Mouse (Mus musculus): ENCODE measurements around the gene Gm9972. TPM values are rescaled to one million over a fixed set of nuclear protein-coding genes. Genes with fewer than 3 reads are reported as not detected.

Gene Gm9972
- not detected in 2 replicates for polyA plus RNA-seq (2014; fragmentation: Nextera tagmentation; extraction: Ambion mirVana)

- no peaks in the 10 kb centered on the region for H3K9me3 ChIP-seq (ENCODE audit: control insufficient read depth, low read length)
- no peak for ATAC-seq (ENCODE audit: low read depth)
- no peak within 1 kb of the TSS for H3K9ac ChIP-seq (replicated peaks; ENCODE audit: low read depth, low read length)
- H3K4me3 ChIP-seq (ENCODE audit: low read depth, low read length), result no peak within 1 kb of the TSS
- H3K4me2 ChIP-seq (ENCODE audit: low read depth, low read length), result no peak within 1 kb of the TSS
- no peaks in the 10 kb centered on the region for H3K4me1 ChIP-seq (ENCODE audit: control insufficient read depth, insufficient read depth, low read length)
- H3K36me3 ChIP-seq (ENCODE audit: control insufficient read depth, insufficient read depth, low read length), result no peaks in the 10 kb centered on the region
- no peak within 1 kb of the TSS for H3K27ac ChIP-seq (ENCODE audit: low read depth, low read length)
- no peaks in the 10 kb centered on the region for H3K27me3 ChIP-seq (ENCODE audit: control insufficient read depth, insufficient read depth, low read length)
These were observed at the start of gene Gm9972 for GRCm38 (mm10) chr11:43035446-43035845. Gene Gm9972, plus strand, starts transcription at chr11:43035746.

DNA sequence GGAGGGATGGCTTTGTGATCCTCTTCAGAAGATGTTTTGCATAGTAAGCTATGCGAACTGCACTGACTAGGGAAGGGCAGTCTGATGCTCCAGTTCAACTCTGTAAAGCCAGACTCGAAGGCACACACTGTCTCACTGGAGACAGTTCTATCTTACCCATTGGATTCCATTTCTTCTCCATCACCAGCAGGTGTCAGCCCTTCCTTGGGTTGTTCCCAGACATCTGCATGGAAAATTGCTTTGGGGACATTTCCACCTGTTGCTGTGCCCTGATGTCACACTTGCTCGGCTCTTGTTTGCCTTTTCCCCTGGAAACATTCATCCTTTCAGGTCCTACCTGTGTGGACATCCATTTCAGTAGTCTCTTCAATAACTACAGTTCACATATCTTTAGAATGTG, 36.4 kb upstream of the Gm9972 start:
- Histone ChIP-seq H3K9ac (replicated peaks; ENCODE audit: low read depth, low read length) (no peak overlapping the region), H3K27ac (ENCODE audit: low read depth, low read length) (no peak overlapping the region), H3K4me3 (ENCODE audit: low read depth, low read length) (no peak overlapping the region), H3K36me3 (ENCODE audit: control insufficient read depth, insufficient read depth, low read length) (no peaks in the 10 kb centered on the region), H3K4me1 (ENCODE audit: control insufficient read depth, insufficient read depth, low read length) (no peaks in the 10 kb centered on the region), H3K9me3 (ENCODE audit: control insufficient read depth, low read length) (no peaks in the 10 kb centered on the region), H3K27me3 (ENCODE audit: control insufficient read depth, insufficient read depth, low read length) (no peaks in the 10 kb centered on the region), H3K4me2 (ENCODE audit: low read depth, low read length) (no peak overlapping the region)
- ATAC-seq (ENCODE audit: low read depth), result no peak
- WGBS, result 62% methylated on average over 3 of the region's 3 CpGs

GRCm38 (mm10) chr11:43011941-43012340, 23.6 kb upstream of the Gm9972 start:
- H3K36me3 ChIP-seq (ENCODE audit: control insufficient read depth, insufficient read depth, low read length), result no peaks in the 10 kb centered on the region
- ATAC-seq (ENCODE audit: low read depth), result no peak; the same call in 1 of the 2 replicates
- H3K4me3 ChIP-seq (ENCODE audit: low read depth, low read length), result no peak overlapping the region
- no peak overlapping the region for H3K4me2 ChIP-seq (ENCODE audit: low read depth, low read length)
- H3K9me3 ChIP-seq (ENCODE audit: control insufficient read depth, low read length), result no peaks in the 10 kb centered on the region
- no peak overlapping the region for H3K27ac ChIP-seq (ENCODE audit: low read depth, low read length)
- H3K27me3 ChIP-seq (ENCODE audit: control insufficient read depth, insufficient read depth, low read length), result no peaks in the 10 kb centered on the region
- H3K9ac ChIP-seq (replicated peaks; ENCODE audit: low read depth, low read length), result no peak overlapping the region
- no peaks in the 10 kb centered on the region for H3K4me1 ChIP-seq (ENCODE audit: control insufficient read depth, insufficient read depth, low read length)
- WGBS, result 83% methylated on average over 2 of the region's 2 CpGs

- H3K9ac ChIP-seq (replicated peaks; ENCODE audit: low read depth, low read length), result no peak overlapping the region
- H3K27me3 ChIP-seq (ENCODE audit: control insufficient read depth, insufficient read depth, low read length), result no peaks in the 10 kb centered on the region
- H3K9me3 ChIP-seq (ENCODE audit: control insufficient read depth, low read length), result no peaks in the 10 kb centered on the region
- H3K4me1 ChIP-seq (ENCODE audit: control insufficient read depth, insufficient read depth, low read length), result no peaks in the 10 kb centered on the region
- no peak overlapping the region for H3K4me2 ChIP-seq (ENCODE audit: low read depth, low read length)
- H3K4me3 ChIP-seq (ENCODE audit: low read depth, low read length), result no peak overlapping the region
- ATAC-seq (ENCODE audit: low read depth), result no peak
- no peaks in the 10 kb centered on the region for H3K36me3 ChIP-seq (ENCODE audit: control insufficient read depth, insufficient read depth, low read length)
- 66% methylated on average over 4 of the region's 4 CpGs for WGBS
- H3K27ac ChIP-seq (ENCODE audit: low read depth, low read length), result no peak overlapping the region; the same call in 1 of the 2 replicates
These were observed 22.6 kb upstream of the Gm9972 start for GRCm38 (mm10) chr11:43012980-43013379.

GRCm38 (mm10) chr11:43023109-43023688, 12.3 kb upstream of the Gm9972 start:
- Histone ChIP-seq H3K4me2 (ENCODE audit: low read depth, low read length) (no peak overlapping the region), H3K36me3 (ENCODE audit: control insufficient read depth, insufficient read depth, low read length) (no peaks in the 10 kb centered on the region), H3K27ac (ENCODE audit: low read depth, low read length) (no peak overlapping the region), H3K9ac (replicated peaks; ENCODE audit: low read depth, low read length) (no peak overlapping the region), H3K4me3 (ENCODE audit: low read depth, low read length) (no peak overlapping the region), H3K27me3 (ENCODE audit: control insufficient read depth, insufficient read depth, low read length) (no peaks in the 10 kb centered on the region), H3K9me3 (ENCODE audit: control insufficient read depth, low read length) (no peaks in the 10 kb centered on the region), H3K4me1 (ENCODE audit: control insufficient read depth, insufficient read depth, low read length) (no peaks in the 10 kb centered on the region)
- no peak for ATAC-seq (ENCODE audit: low read depth)

DNA sequence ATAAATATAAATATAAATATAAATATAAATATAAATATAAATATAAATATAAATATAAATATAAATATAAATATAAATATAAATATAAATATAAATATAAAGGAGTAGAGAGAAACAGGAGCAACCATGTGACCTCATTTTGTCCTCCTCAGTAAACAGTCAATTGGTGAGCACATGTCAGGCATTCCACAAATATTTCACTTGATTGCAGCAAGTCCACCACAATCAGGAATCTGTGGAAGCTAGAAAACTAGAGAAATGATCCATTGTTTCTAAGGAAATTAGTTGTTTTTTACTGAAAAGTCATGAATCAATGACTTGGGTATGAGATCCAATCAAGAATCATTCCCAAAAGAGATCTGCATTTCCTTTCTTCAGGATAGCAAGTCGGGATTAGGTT, 5.7 kb upstream of the Gm9972 start:
- H3K27me3 ChIP-seq (ENCODE audit: control insufficient read depth, insufficient read depth, low read length), result no peaks in the 10 kb centered on the region
- WGBS, result 88% methylated on average over 1 of the region's 1 CpGs
- no peak for ATAC-seq (ENCODE audit: low read depth)
- no peaks in the 10 kb centered on the region for H3K36me3 ChIP-seq (ENCODE audit: control insufficient read depth, insufficient read depth, low read length)
- no peak overlapping the region for H3K4me2 ChIP-seq (ENCODE audit: low read depth, low read length)
- no peaks in the 10 kb centered on the region for H3K4me1 ChIP-seq (ENCODE audit: control insufficient read depth, insufficient read depth, low read length)
- no peaks in the 10 kb centered on the region for H3K9me3 ChIP-seq (ENCODE audit: control insufficient read depth, low read length)
- no peak overlapping the region for H3K27ac ChIP-seq (ENCODE audit: low read depth, low read length)
- H3K9ac ChIP-seq (replicated peaks; ENCODE audit: low read depth, low read length), result no peak overlapping the region
- H3K4me3 ChIP-seq (ENCODE audit: low read depth, low read length), result no peak overlapping the region

DNA sequence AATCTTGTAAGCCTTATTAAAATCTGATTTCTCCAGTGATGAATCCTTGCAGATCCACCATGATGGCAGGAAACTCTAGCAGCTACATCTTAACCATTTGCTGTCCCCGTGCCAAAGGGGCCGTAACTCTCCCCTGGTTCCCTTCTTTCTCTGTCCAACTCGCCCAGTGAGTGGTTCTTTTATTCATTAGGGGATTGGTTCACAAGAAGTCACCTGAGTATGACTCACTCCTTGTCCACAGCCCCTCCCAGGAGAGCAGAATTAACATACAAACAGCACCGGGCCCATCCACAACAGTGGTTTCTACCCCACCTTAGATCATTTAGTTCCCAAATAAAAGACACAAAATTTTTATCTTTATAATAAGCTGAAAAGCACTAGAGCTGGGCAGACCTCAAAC, 3.4 kb upstream of the Gm9972 start:
- no peaks in the 10 kb centered on the region for H3K4me1 ChIP-seq (ENCODE audit: control insufficient read depth, insufficient read depth, low read length)
- 72% methylated on average over 4 of the region's 4 CpGs for WGBS
- no peaks in the 10 kb centered on the region for H3K27me3 ChIP-seq (ENCODE audit: control insufficient read depth, insufficient read depth, low read length)
- no peak for ATAC-seq (ENCODE audit: low read depth)
- no peak overlapping the region for H3K4me2 ChIP-seq (ENCODE audit: low read depth, low read length)
- H3K27ac ChIP-seq (ENCODE audit: low read depth, low read length), result no peak overlapping the region
- no peaks in the 10 kb centered on the region for H3K36me3 ChIP-seq (ENCODE audit: control insufficient read depth, insufficient read depth, low read length)
- H3K4me3 ChIP-seq (ENCODE audit: low read depth, low read length), result no peak overlapping the region
- H3K9me3 ChIP-seq (ENCODE audit: control insufficient read depth, low read length), result no peaks in the 10 kb centered on the region
- no peak overlapping the region for H3K9ac ChIP-seq (replicated peaks; ENCODE audit: low read depth, low read length)

DNA sequence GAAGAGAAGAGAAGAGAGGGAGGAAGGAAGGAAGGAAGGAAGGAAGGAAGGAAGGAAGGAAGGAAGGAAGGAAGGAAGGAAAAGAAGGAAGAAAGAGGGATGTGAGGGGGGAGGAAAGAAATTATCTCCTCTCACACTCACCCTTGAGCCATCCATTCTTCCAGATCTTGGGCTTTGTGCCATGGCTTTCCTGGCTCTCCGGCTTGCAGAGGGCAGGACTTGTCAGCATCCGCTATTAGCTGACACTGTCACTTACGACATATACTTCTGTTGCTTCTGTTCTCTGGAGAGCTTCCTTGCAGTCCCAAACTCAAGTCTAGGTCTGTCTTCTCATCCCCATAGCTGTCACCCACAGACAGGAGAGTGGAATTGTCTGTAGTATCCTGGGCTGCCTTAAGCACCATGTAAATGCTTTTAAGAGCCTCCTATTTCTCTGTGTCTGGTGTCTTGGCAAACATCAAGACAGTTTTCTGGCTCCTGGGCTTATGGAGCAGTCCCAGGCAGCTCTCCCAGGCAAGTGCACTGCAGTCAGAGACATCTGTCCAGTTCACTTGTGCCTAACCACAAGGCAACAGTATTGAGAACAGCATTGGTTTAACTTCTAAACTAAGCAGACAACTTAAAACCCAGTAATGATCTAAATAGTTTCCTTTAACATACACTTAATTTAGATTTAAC, 10.5 kb downstream of the Gm9972 start:
- Histone ChIP-seq H3K27ac (ENCODE audit: low read depth, low read length) (no peak overlapping the region), H3K4me3 (ENCODE audit: low read depth, low read length) (no peak overlapping the region), H3K9ac (replicated peaks; ENCODE audit: low read depth, low read length) (no peak overlapping the region), H3K36me3 (ENCODE audit: control insufficient read depth, insufficient read depth, low read length) (no peaks in the 10 kb centered on the region), H3K4me2 (ENCODE audit: low read depth, low read length) (no peak overlapping the region), H3K27me3 (ENCODE audit: control insufficient read depth, insufficient read depth, low read length) (no peaks in the 10 kb centered on the region), H3K9me3 (ENCODE audit: control insufficient read depth, low read length) (no peaks in the 10 kb centered on the region), H3K4me1 (ENCODE audit: control insufficient read depth, insufficient read depth, low read length) (no peaks in the 10 kb centered on the region)
- 95% methylated on average over 3 of the region's 3 CpGs for WGBS
- ATAC-seq (ENCODE audit: low read depth), result no peak

DNA sequence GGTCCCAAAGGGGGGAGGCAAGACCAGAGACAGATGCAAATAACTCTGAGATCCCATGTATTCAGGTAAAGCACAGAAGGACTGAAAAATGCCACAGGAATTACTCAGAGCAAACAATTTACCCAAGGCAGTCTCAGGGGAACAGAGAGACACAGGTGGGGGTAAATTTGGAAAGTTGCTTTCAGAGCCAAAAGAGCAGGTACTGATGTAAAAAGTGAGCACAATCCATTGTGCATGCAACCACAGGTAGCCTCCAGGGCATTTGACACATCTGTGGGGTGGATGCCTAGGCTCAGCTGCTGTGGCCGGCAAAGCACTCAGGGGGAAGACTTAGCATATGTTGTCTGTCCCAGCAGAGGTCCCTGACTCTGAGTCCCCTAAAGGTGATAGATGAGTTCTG, 13.8 kb downstream of the Gm9972 start:
- 37% methylated on average over 1 of the region's 1 CpGs for WGBS

More for the DNA sequence above, 13.8 kb downstream of the Gm9972 start:
- Histone ChIP-seq H3K27ac (ENCODE audit: low read depth, low read length) (no peak overlapping the region), H3K36me3 (ENCODE audit: control insufficient read depth, insufficient read depth, low read length) (no peaks in the 10 kb centered on the region), H3K4me3 (ENCODE audit: low read depth, low read length) (no peak overlapping the region), H3K9me3 (ENCODE audit: control insufficient read depth, low read length) (no peaks in the 10 kb centered on the region), H3K27me3 (ENCODE audit: control insufficient read depth, insufficient read depth, low read length) (no peaks in the 10 kb centered on the region), H3K9ac (replicated peaks; ENCODE audit: low read depth, low read length) (no peak overlapping the region), H3K4me2 (ENCODE audit: low read depth, low read length) (no peak overlapping the region), H3K4me1 (ENCODE audit: control insufficient read depth, insufficient read depth, low read length) (no peaks in the 10 kb centered on the region)
- ATAC-seq (ENCODE audit: low read depth), result no peak

Data from neural tube, embryonic 14.5 days (tissue).